Mouse (Mus musculus) small intestine, adult 2 months (tissue): ENCODE measurements at regions not wholly inside any gene's neighbourhood (a gene's known extent, or its start where the extent isn't known, plus 50 kb on each side); places are given as distances from the start of the nearest gene placed in this dataset.

Experiments
- CTCF ChIP-seq: fragments of 200-500 bp; IDR thresholded peaks from 2 replicates; pipeline ENCODE4 v1.5.1; 2012; ENCODE audit warnings: low read depth, mild to moderate bottlenecking, control low read depth, inconsistent platforms, low read length, moderate library complexity, mixed read lengths; ENCODE audit not compliant: insufficient replicate concordance, insufficient read length; ENCODE audit errors: extremely low read depth
- POLR2A ChIP-seq: fragments of 200-500 bp; IDR thresholded peaks from 2 replicates; pipeline ENCODE4 v1.6.1; 2012; ENCODE audit warnings: low read depth, mild to moderate bottlenecking, control low read depth, inconsistent platforms, low read length, moderate library complexity

- no peak for TF ChIP-seq POLR2A
- no peak for TF ChIP-seq CTCF
These were observed 121.2 kb upstream of the Rgs17 start for GRCm38 (mm10) chr10:6043358-6043757.
